Mouse (Mus musculus): ENCODE data around the gene Pacsin3.
A peak's percentile ranks its signal among the peaks of the same experiment; 100 is the strongest.
"Not testable (repeated sequence)": the region's sequence is repeated elsewhere in the genome, so short reads cannot be mapped to it uniquely, and the experiment has no call there.

The Pacsin3 gene

GRCm38 (mm10) chr2:91255661-91256150, at the start of gene Pacsin3:
Pacsin3 (plus strand) TSS chr2:91255954.
- no peak for DNase-seq (ENCODE audit: low spot score in 2 of 2)

GRCm38 (mm10) chr2:91206254-91206775, 49.4 kb upstream of the Pacsin3 start:
- no peak for DNase-seq (ENCODE audit: low spot score in 2 of 2)

GRCm38 (mm10) chr2:91213311-91213710, 42.4 kb upstream of the Pacsin3 start:
- no peak for DNase-seq (ENCODE audit: low spot score in 2 of 2)

GRCm38 (mm10) chr2:91217032-91217431, 38.7 kb upstream of the Pacsin3 start:
- DNase-seq (ENCODE audit: low spot score in 2 of 2), result no peak

- no peak for DNase-seq (ENCODE audit: low spot score in 2 of 2)
Measured at GRCm38 (mm10) chr2:91220501-91220900, 35.3 kb upstream of the Pacsin3 start.

GRCm38 (mm10) chr2:91223614-91224013, 32.1 kb upstream of the Pacsin3 start:
- no peak for DNase-seq (ENCODE audit: low spot score in 2 of 2)

GRCm38 (mm10) chr2:91229735-91230134, 26.0 kb upstream of the Pacsin3 start:
- no peak for DNase-seq (ENCODE audit: low spot score in 2 of 2)

GRCm38 (mm10) chr2:91236601-91237510, 18.9 kb upstream of the Pacsin3 start, which contains the start of gene Ddb2:
Ddb2 (minus strand) TSS chr2:91236982.
- peak; percentile 93 to 95 for DNase-seq (ENCODE audit: low spot score in 2 of 2)

GRCm38 (mm10) chr2:91237511-91238080, 18.2 kb upstream of the Pacsin3 start:
- DNase-seq (ENCODE audit: low spot score in 2 of 2), result not testable (repeated sequence)

- DNase-seq (ENCODE audit: low spot score in 2 of 2), result no peak
Measured at GRCm38 (mm10) chr2:91242547-91242946, 13.2 kb upstream of the Pacsin3 start.

GRCm38 (mm10) chr2:91243416-91243815, 12.3 kb upstream of the Pacsin3 start:
- no peak for DNase-seq (ENCODE audit: low spot score in 2 of 2)

- DNase-seq (ENCODE audit: low spot score in 2 of 2), result no peak
Measured at GRCm38 (mm10) chr2:91244557-91245228, 11.1 kb upstream of the Pacsin3 start.

- DNase-seq (ENCODE audit: low spot score in 2 of 2), result no peak
Measured at GRCm38 (mm10) chr2:91248366-91248765, 7.4 kb upstream of the Pacsin3 start.

GRCm38 (mm10) chr2:91252001-91252400, 3.8 kb upstream of the Pacsin3 start:
- no peak for DNase-seq (ENCODE audit: low spot score in 2 of 2)

- DNase-seq (ENCODE audit: low spot score in 2 of 2), result no peak
Measured at GRCm38 (mm10) chr2:91252512-91252911, 3.2 kb upstream of the Pacsin3 start.

GRCm38 (mm10) chr2:91254725-91255380, 901 bp upstream of the Pacsin3 start:
- DNase-seq (ENCODE audit: low spot score in 2 of 2), result no peak

GRCm38 (mm10) chr2:91256256-91257125, 737 bp downstream of the Pacsin3 start:
- peak in 1 of 2 experiments; percentile 64 for DNase-seq (ENCODE audit: low spot score in 2 of 2)

- DNase-seq (ENCODE audit: low spot score in 2 of 2), result peak in 1 of 2 experiments; percentile 44
Measured at GRCm38 (mm10) chr2:91257126-91257980, 1.6 kb downstream of the Pacsin3 start.

GRCm38 (mm10) chr2:91258054-91258453, 2.3 kb downstream of the Pacsin3 start:
- no peak for DNase-seq (ENCODE audit: low spot score in 2 of 2)
